Mouse (Mus musculus): ENCODE measurements at regions not wholly inside any gene's neighbourhood (a gene's known extent, or its start where the extent isn't known, plus 50 kb on each side); places are given as distances from the start of the nearest gene placed in this dataset.

GRCm38 (mm10) chr13:107210676-107211075 lies 188.8 kb upstream of the Kif2a start:
- Histone ChIP-seq H3K27ac (ENCODE audit: control insufficient read depth, low read depth, low read length) (no peak overlapping the region), H3K36me3 (ENCODE audit: control insufficient read depth in 1 of 2, insufficient read depth in 2 of 2, low read length in 2 of 2) (no peaks in the 10 kb centered on the region), H3K9me3 (replicated peaks; ENCODE audit: insufficient read depth, low read length) (no peaks in the 10 kb centered on the region), H3K4me3 (ENCODE audit: control insufficient read depth in 1 of 2, insufficient read depth in 1 of 2, low read depth in 2 of 2, low read length in 2 of 2) (no peak overlapping the region), H3K4me1 (ENCODE audit: control insufficient read depth in 1 of 2, insufficient read depth in 2 of 2, low read length in 2 of 2) (no peaks in the 10 kb centered on the region), H3K79me2 (ENCODE audit: control insufficient read depth, insufficient read depth, low read length, poor library complexity) (no peaks in the 10 kb centered on the region), H3K27me3 (ENCODE audit: control insufficient read depth in 1 of 2, insufficient read depth in 2 of 2, low read length in 2 of 2) (peaks cover 7 to 10% of the 10 kb centered on the region in 2 experiments), H3K9ac (ENCODE audit: control insufficient read depth, low read depth, low read length, poor library complexity, severe bottlenecking) (no peak overlapping the region)
- no peak for DNase-seq (ENCODE audit: low read depth, low spot score)
- TF ChIP-seq NRF1 (IDR thresholded peaks at IDR 0.05; ENCODE audit: insufficient read depth, low read depth, low read length, poor library complexity, severe bottlenecking) (no peak), CHD2 (IDR thresholded peaks at IDR 0.05; ENCODE audit: low read length) (no peak), HCFC1 (IDR thresholded peaks at IDR 0.05; ENCODE audit: low read depth, low read length) (no peak), TCF12 (IDR thresholded peaks at IDR 0.05; ENCODE audit: low read depth, low read length) (no peak), CTCF (IDR thresholded peaks at IDR 0.05 in 2 of 3, conservative IDR thresholded peaks at IDR 0.05 in 1 of 3; ENCODE audit: control insufficient read depth in 1 of 3, insufficient read depth in 1 of 3, low read depth in 2 of 3, low read length in 3 of 3, poor library complexity in 1 of 3, severe bottlenecking in 1 of 3) (no peak), MXI1 (IDR thresholded peaks at IDR 0.05; ENCODE audit: low read depth, low read length) (no peak), USF1 (IDR thresholded peaks at IDR 0.05; ENCODE audit: low read depth, low read length) (no peak), MAZ (IDR thresholded peaks at IDR 0.05; ENCODE audit: low read depth, low read length) (no peak), TBP (IDR thresholded peaks at IDR 0.05; ENCODE audit: low read depth, low read length) (no peak), POLR2A (IDR thresholded peaks at IDR 0.05; ENCODE audit: control insufficient read depth in 1 of 2, insufficient read depth in 1 of 2, low read depth in 1 of 2, low read length in 2 of 2, poor library complexity in 1 of 2) (no peak), TAL1 (IDR thresholded peaks at IDR 0.05; ENCODE audit: low read length) (no peak), ETS1 (IDR thresholded peaks at IDR 0.05; ENCODE audit: low read depth, low read length) (no peak), ZC3H11A (IDR thresholded peaks at IDR 0.05; ENCODE audit: low read depth, low read length) (no peak), UBTF (IDR thresholded peaks at IDR 0.05; ENCODE audit: borderline replicate concordance, insufficient read depth, low read depth, low read length) (no peak), POLR2AphosphoS5 (IDR thresholded peaks at IDR 0.05; ENCODE audit: borderline replicate concordance, low read depth, low read length) (no peak)

- TF ChIP-seq POLR2A (IDR thresholded peaks at IDR 0.05; ENCODE audit: control insufficient read depth in 1 of 2, insufficient read depth in 1 of 2, low read depth in 1 of 2, low read length in 2 of 2, poor library complexity in 1 of 2), result no peak
- H3K27me3 ChIP-seq (ENCODE audit: control insufficient read depth in 1 of 2, insufficient read depth in 2 of 2, low read length in 2 of 2), result peaks cover 7 to 9% of the 10 kb centered on the region in 2 experiments
- no peak overlapping the region for H3K9ac ChIP-seq (ENCODE audit: control insufficient read depth, low read depth, low read length, poor library complexity, severe bottlenecking)
- no peaks in the 10 kb centered on the region for H3K4me1 ChIP-seq (ENCODE audit: control insufficient read depth in 1 of 2, insufficient read depth in 2 of 2, low read length in 2 of 2)
- H3K27ac ChIP-seq (ENCODE audit: control insufficient read depth, low read depth, low read length), result no peak overlapping the region
- H3K9me3 ChIP-seq (replicated peaks; ENCODE audit: insufficient read depth, low read length), result no peaks in the 10 kb centered on the region
- H3K36me3 ChIP-seq (ENCODE audit: control insufficient read depth in 1 of 2, insufficient read depth in 2 of 2, low read length in 2 of 2), result no peaks in the 10 kb centered on the region
- DNase-seq (ENCODE audit: low read depth, low spot score), result no peak
- no peaks in the 10 kb centered on the region for H3K79me2 ChIP-seq (ENCODE audit: control insufficient read depth, insufficient read depth, low read length, poor library complexity)
- no peak overlapping the region for H3K4me3 ChIP-seq (ENCODE audit: control insufficient read depth in 1 of 2, insufficient read depth in 1 of 2, low read depth in 2 of 2, low read length in 2 of 2)
Observed at GRCm38 (mm10) chr13:107207354-107208181, 185.6 kb upstream of the Kif2a start.
